8 mouse cellular contexts compared by ENCODE assay signal in genomic region chr7:48908521-48909341, GRCm38 (mm10). TPM values are rescaled to one million over a fixed set of nuclear protein-coding genes. Genes with fewer than 3 reads are reported as not detected.
DNase-seq lines count a peak whose midpoint lies in the region; ATAC-seq and TF ChIP-seq lines count a peak whose summit lies in the region.

TSS of gene Nav2 (plus strand) at chr7:48908716.

- TF ChIP-seq RAD21 in CH12.LX (IDR thresholded peaks at IDR 0.05; ENCODE audit: low read depth, low read length), result no peak

- DNase-seq in forebrain, embryonic 10.5 days (ENCODE audit: extremely low spot score, low spot score), result no peak
- peak; percentile 73 for DNase-seq in CH12.LX (ENCODE audit: extremely low read depth)
- no peak for DNase-seq in gastrocnemius, postnatal 25 days
- no peak for DNase-seq in retina, postnatal 1 day
- no peak for DNase-seq in retina, embryonic 14.5 days (ENCODE audit: low spot score)

- H3K79me2 ChIP-seq in CH12.LX (replicated peaks; ENCODE audit: control insufficient read depth, extremely low read depth, insufficient read depth, poor library complexity, severe bottlenecking), result no peaks in the 10 kb centered on the region

- TF ChIP-seq CTCF in CH12.LX (conservative IDR thresholded peaks at IDR 0.05 in 1 of 2, IDR thresholded peaks at IDR 0.05 in 1 of 2; ENCODE audit: low read depth in 2 of 2, low read length in 2 of 2), result no peak

- H3K4me3 ChIP-seq in forebrain, embryonic 12.5 days (replicated peaks), result no peak within 1 kb of the TSS
- H3K4me3 ChIP-seq in forebrain, embryonic 10.5 days, result no peak within 1 kb of the TSS
- H3K4me3 ChIP-seq in CH12.LX (replicated peaks in 1 of 3; ENCODE audit: low read depth in 2 of 3, low read length in 2 of 3, poor library complexity in 1 of 3), result peak within 1 kb of the TSS in 2 of 3 experiments; percentile 0 to 17

- in situ Hi-C loops in CH12.LX (cut with MboI; ENCODE audit: low pct_ligation_motif_present, low pct_unique_long_range_greater_than_20kb, low sequenced_read_pairs), result no loop called here

- peak; percentile 38; the same call in 1 of the 2 replicates for TF ChIP-seq POLR2A in CH12.LX (IDR thresholded peaks at IDR 0.05; ENCODE audit: low read depth, low read length)

- H3K27ac ChIP-seq in forebrain, embryonic 12.5 days, result no peak within 1 kb of the TSS
- no peak within 1 kb of the TSS for H3K27ac ChIP-seq in forebrain, embryonic 10.5 days
- H3K27ac ChIP-seq in CH12.LX (ENCODE audit: insufficient read depth, low read depth), result 0 out of 2 replicates have a peak within 1 kb of the TSS, but pooled peaks have one; percentile 2

- peaks cover 48% of the 10 kb centered on the region for H3K27me3 ChIP-seq in forebrain, embryonic 12.5 days
- H3K27me3 ChIP-seq in forebrain, embryonic 10.5 days (ENCODE audit: poor library complexity, severe bottlenecking), result peaks cover 84% of the 10 kb centered on the region
- no peaks in the 10 kb centered on the region for H3K27me3 ChIP-seq in CH12.LX (replicated peaks)

- H3K4me1 ChIP-seq in forebrain, embryonic 12.5 days, result peaks cover 13% of the 10 kb centered on the region
- H3K4me1 ChIP-seq in forebrain, embryonic 10.5 days, result peaks cover 28% of the 10 kb centered on the region
- peaks cover 5 to 25% of the 10 kb centered on the region in 2 experiments; a peak in 2 of 4 replicates for H3K4me1 ChIP-seq in CH12.LX (ENCODE audit: control insufficient read depth in 1 of 2, insufficient read depth in 2 of 2)

- WGBS in forebrain, embryonic 12.5 days, result 79% methylated on average over 8 of the region's 8 CpGs
- WGBS in forebrain, embryonic 10.5 days, result 77% methylated on average over 8 of the region's 8 CpGs

- dilution Hi-C loops in CH12.LX (cut with MboI; ENCODE audit: extremely low pct_ligation_motif_present, extremely low pct_unique_long_range_greater_than_20kb, low sequenced_read_pairs), result no loop called here

- no peaks in the 10 kb centered on the region for H3K36me3 ChIP-seq in forebrain, embryonic 12.5 days (replicated peaks)
- H3K36me3 ChIP-seq in forebrain, embryonic 10.5 days (replicated peaks), result no peaks in the 10 kb centered on the region
- H3K36me3 ChIP-seq in CH12.LX (replicated peaks in 1 of 2; ENCODE audit: control insufficient read depth in 1 of 2, insufficient read depth in 1 of 2, low read length in 1 of 2), result no peaks in the 10 kb centered on the region

- no peak within 1 kb of the TSS for H3K4me2 ChIP-seq in forebrain, embryonic 12.5 days
- H3K4me2 ChIP-seq in CH12.LX (ENCODE audit: insufficient read depth, low read depth, poor library complexity, severe bottlenecking), result peak within 1 kb of the TSS; percentile 73

- no peak within 1 kb of the TSS for H3K9ac ChIP-seq in forebrain, embryonic 12.5 days
- 0 out of 2 replicates have a peak within 1 kb of the TSS, but pooled peaks have one; percentile 5 for H3K9ac ChIP-seq in CH12.LX (ENCODE audit: insufficient read depth, low read depth)

- peak; percentile 68 for TF ChIP-seq EP300 in CH12.LX (IDR thresholded peaks at IDR 0.05; ENCODE audit: low read length)

- no peaks in the 10 kb centered on the region for H3K9me3 ChIP-seq in forebrain, embryonic 12.5 days
- no peaks in the 10 kb centered on the region for H3K9me3 ChIP-seq in forebrain, embryonic 10.5 days
- H3K9me3 ChIP-seq in CH12.LX (replicated peaks; ENCODE audit: low read length), result no peaks in the 10 kb centered on the region

- ATAC-seq in forebrain, embryonic 12.5 days (ENCODE audit: low FRiP score), result no peak
- peak; percentile 78 for ATAC-seq in inflammation-experienced regulatory T-cells, adult 6 months
- ATAC-seq in megakaryocyte progenitor cell, adult 5-6 weeks (replicated peaks; ENCODE audit: poor library complexity), result peak; percentile 93

TF ChIP-seq in CH12.LX, 34 proteins besides CTCF, POLR2A, EP300 and RAD21:
- TF ChIP-seq MAFK (IDR thresholded peaks at IDR 0.05; ENCODE audit: insufficient replicate concordance, low read length) (0 out of 2 replicates have a peak, but pooled peaks have one; percentile 41), JUND (conservative IDR thresholded peaks at IDR 0.05; ENCODE audit: low read depth, low read length) (0 out of 2 replicates have a peak, but pooled peaks have one; percentile 10), MAX (IDR thresholded peaks at IDR 0.05; ENCODE audit: low read length) (peak; percentile 89), ETS1 (conservative IDR thresholded peaks at IDR 0.05; ENCODE audit: low read depth, low read length) (peak; percentile 77), MEF2A (IDR thresholded peaks at IDR 0.05; ENCODE audit: borderline replicate concordance, low read depth, low read length) (peak; percentile 40; the same call in 1 of the 2 replicates), BHLHE40 (IDR thresholded peaks at IDR 0.05; ENCODE audit: low read depth, low read length) (peak; percentile 90), TCF12 (IDR thresholded peaks at IDR 0.05; ENCODE audit: low read depth, low read length) (peak; percentile 43; the same call in 1 of the 2 replicates), SIN3A (IDR thresholded peaks at IDR 0.05; ENCODE audit: low read length) (peak; percentile 49; the same call in 1 of the 2 replicates), IRF4 (IDR thresholded peaks at IDR 0.05; ENCODE audit: low read depth, low read length) (peak; percentile 29; the same call in 1 of the 2 replicates), GABPA (IDR thresholded peaks at IDR 0.05; ENCODE audit: insufficient replicate concordance, low read depth, low read length) (no peak), NELFE (IDR thresholded peaks at IDR 0.05; ENCODE audit: low read depth, low read length) (no peak), MYC (IDR thresholded peaks at IDR 0.05; ENCODE audit: low read depth, low read length) (peak; percentile 85), HCFC1 (IDR thresholded peaks at IDR 0.05; ENCODE audit: low read depth, low read length) (no peak)

RNA-seq across cellular contexts. Expression of gene Nav2, which starts in this region (rescaled TPM):
- 8.1 and 10.9 TPM in 2 replicates for polyA plus RNA-seq in forebrain, embryonic 12.5 days (2016; fragmentation: Nextera tagmentation; extraction: Ambion mirVana)
- 4.5 and 6.1 TPM in 2 replicates for polyA plus RNA-seq in forebrain, embryonic 10.5 days (2016; fragmentation: Nextera tagmentation; extraction: Ambion mirVana)
- total RNA-seq in CH12.LX (2012; rRNA removed), result under 0.01 TPM in 1 of 2 replicates, not detected in the other
- total RNA-seq in CH12.LX (2014; rRNA removed), result not detected in 2 replicates
- polyA plus RNA-seq in CH12.LX (2012; ENCODE audit: insufficient read length, low read depth), result 0.16 TPM in 1 of 2 replicates, not detected in the other
- 10 to 100 TPM; 29.5 to 30.0 TPM for total RNA-seq in gastrocnemius, postnatal 25 days (2021)
- polyA plus RNA-seq in inflammation-experienced regulatory T-cells, adult 6 months (2017; shearing (Covaris generic)), result 10 to 100 TPM; 27.1 to 51.3 (median 35.8) TPM
- total RNA-seq in megakaryocyte progenitor cell, adult 5-6 weeks (2015), result 21.7 and 27.0 TPM in 2 replicates
- 16.4 TPM in 2 replicates for total RNA-seq in megakaryocyte progenitor cell, adult 5-6 weeks (2017)

Comparison
In these comparisons a context has a peak if more than half of its experiments do, and no peak if none do; other contexts are left out.
1. RNA of gene Nav2 (total RNA-seq): 29.5 to 30.0 TPM in gastrocnemius, postnatal 25 days and 16.4 to 27.0 TPM in megakaryocyte progenitor cell, adult 5-6 weeks; under 0.01 TPM in CH12.LX; every median in the first group is over 10 times any median in the second.
2. Peak in DNase-seq, H3K4me3 ChIP-seq, H3K27ac ChIP-seq, H3K9ac ChIP-seq and H3K4me2 ChIP-seq in CH12.LX; RNA of the gene not detected or under 1 TPM.